Mouse (Mus musculus) layer of hippocampus, postnatal 14 days (tissue): ENCODE measurements at regions not wholly inside any gene's neighbourhood (a gene's known extent, or its start where the extent isn't known, plus 50 kb on each side); places are given as distances from the start of the nearest gene placed in this dataset.

Experiments
- DNase-seq, 2 experiments: peaks; one replicate each; pipeline ENCODE4 v3.0.0; 2021 to 2022; ENCODE audit warnings: low spot score in 2 of 2, mixed read lengths in 1 of 2

GRCm38 (mm10) chr8:103425967-103426366 is 640.5 kb upstream of the Cdh11 start:
- no peak for DNase-seq

GRCm38 (mm10) chr8:103430874-103431492 is 645.5 kb upstream of the Cdh11 start:
- no peak for DNase-seq

- no peak for DNase-seq
These were observed 648.2 kb upstream of the Cdh11 start for GRCm38 (mm10) chr8:103433532-103434105.

- DNase-seq, result peak in 1 of 2 experiments; percentile 44
These were observed 653.7 kb upstream of the Cdh11 start for GRCm38 (mm10) chr8:103438995-103439717.

- no peak for DNase-seq
These were observed 655.7 kb upstream of the Cdh11 start for GRCm38 (mm10) chr8:103441163-103441562.

- no peak for DNase-seq
These were observed 657.1 kb upstream of the Cdh11 start for GRCm38 (mm10) chr8:103442420-103443125.

- DNase-seq, result no peak
These were observed 656.8 kb upstream of the Cdh5 start for GRCm38 (mm10) chr8:103444577-103444976.

GRCm38 (mm10) chr8:103445378-103445777 is 656.0 kb upstream of the Cdh5 start:
- DNase-seq, result no peak

- DNase-seq, result no peak
These were observed 653.5 kb upstream of the Cdh5 start for GRCm38 (mm10) chr8:103447916-103448315.

- DNase-seq, result no peak
These were observed 649.9 kb upstream of the Cdh5 start for GRCm38 (mm10) chr8:103451381-103452018.

GRCm38 (mm10) chr8:103457176-103457575 is 644.2 kb upstream of the Cdh5 start:
- peak in 1 of 2 experiments; percentile 58 for DNase-seq

- no peak for DNase-seq
These were observed 637.9 kb upstream of the Cdh5 start for GRCm38 (mm10) chr8:103463557-103463956.

- DNase-seq, result no peak
These were observed 636.6 kb upstream of the Cdh5 start for GRCm38 (mm10) chr8:103464777-103465353.

- no peak for DNase-seq
These were observed 633.8 kb upstream of the Cdh5 start for GRCm38 (mm10) chr8:103467536-103468160.

- DNase-seq, result no peak
These were observed 632.4 kb upstream of the Cdh5 start for GRCm38 (mm10) chr8:103469049-103469448.

- DNase-seq, result no peak
These were observed 631.1 kb upstream of the Cdh5 start for GRCm38 (mm10) chr8:103470316-103470715.

- DNase-seq, result peak in 1 of 2 experiments; percentile 50
These were observed 625.3 kb upstream of the Cdh5 start for GRCm38 (mm10) chr8:103475816-103476797.

GRCm38 (mm10) chr8:103482033-103482720 is 619.2 kb upstream of the Cdh5 start:
- DNase-seq, result no peak

GRCm38 (mm10) chr8:103485441-103485840 is 616.0 kb upstream of the Cdh5 start:
- no peak for DNase-seq
